Mouse (Mus musculus): ENCODE data around the gene Klrb1a. TPM values are rescaled to one million over a fixed set of nuclear protein-coding genes. Genes with fewer than 3 reads are reported as not detected.

The Klrb1a gene
- polyA plus RNA-seq, 1 experiment from 2014 or later: not detected

DNA sequence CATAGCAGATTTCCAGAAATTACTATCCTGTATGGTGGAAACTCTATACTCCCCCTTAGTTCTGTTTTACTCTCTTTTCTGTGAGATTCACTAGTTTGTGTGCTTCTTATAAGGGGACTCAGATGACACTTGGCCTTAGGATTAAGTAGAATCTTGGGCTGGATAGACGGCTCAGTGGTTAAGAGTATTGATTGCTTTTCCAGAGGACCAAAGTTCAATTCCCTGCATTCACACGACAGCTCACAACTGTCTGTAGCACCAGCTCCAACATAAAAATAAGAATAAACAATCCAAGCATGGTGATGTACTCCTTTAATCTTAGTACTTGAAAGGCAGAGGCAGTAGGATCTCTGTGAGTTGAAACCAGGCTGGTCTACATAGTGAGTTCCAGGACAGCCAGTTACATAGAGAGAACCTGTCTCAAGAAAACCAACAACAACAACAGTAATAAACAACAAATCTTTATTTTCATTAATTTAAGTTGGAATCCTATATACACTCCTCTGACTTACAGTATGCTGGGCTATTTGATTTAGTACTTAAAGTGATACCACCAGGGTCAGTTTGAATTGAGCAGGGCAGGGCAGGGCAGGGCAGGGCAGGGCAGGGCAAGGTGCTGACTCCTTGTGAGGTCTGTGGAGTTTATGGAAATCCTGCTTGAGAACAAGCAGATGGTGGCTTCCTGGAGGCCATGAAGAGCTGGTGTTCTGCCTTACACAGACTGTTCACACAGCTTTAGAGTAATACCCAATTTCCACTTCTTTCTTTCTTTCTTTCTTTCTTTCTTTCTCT is 24.9 kb downstream of the Klrb1a start:
- Histone ChIP-seq H3K4me1 (0 out of 2 replicates have a peak, but pooled peaks cover 3% of the 10 kb centered on the region), H3K4me2 (no peak overlapping the region), H3K27me3 (no peaks in the 10 kb centered on the region), H3K27ac (no peak overlapping the region), H3K36me3 (no peaks in the 10 kb centered on the region), H3K4me3 (no peak overlapping the region), H3K9ac (no peak overlapping the region), H3K9me3 (no peaks in the 10 kb centered on the region)
- no peak for ATAC-seq (ENCODE audit: insufficient number of reproducible peaks, insufficient read depth, low FRiP score, low TSS enrichment, low read depth)
- WGBS: 64% methylated on average over 2 of the region's 2 CpGs

DNA sequence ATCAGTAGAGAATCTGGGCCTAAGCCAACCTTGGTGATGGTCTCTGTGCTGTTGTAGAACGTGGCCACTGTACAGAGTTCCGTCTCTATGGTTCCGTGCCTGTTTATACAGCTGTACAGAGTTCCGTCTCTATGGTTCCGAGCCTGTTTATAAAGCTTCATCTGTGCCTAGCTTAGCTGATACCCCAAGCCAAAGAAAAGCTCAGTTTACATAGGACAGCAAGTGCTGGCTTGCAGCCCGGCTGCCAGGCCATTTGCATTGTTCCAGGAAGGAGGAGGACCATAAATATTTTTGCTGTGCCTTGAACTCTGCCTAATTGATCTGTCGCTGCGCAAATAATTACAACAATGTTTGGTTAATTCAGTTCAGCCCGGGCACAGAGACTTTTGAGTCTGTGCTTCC is 26.2 kb downstream of the Klrb1a start:
- Histone ChIP-seq H3K4me1 (0 out of 2 replicates have a peak, but pooled peaks cover 3% of the 10 kb centered on the region), H3K36me3 (no peaks in the 10 kb centered on the region), H3K27ac (peak overlapping the region; percentile 51; the same call in 1 of the 2 replicates), H3K27me3 (no peaks in the 10 kb centered on the region), H3K4me2 (peak overlapping the region; percentile 58), H3K4me3 (peak overlapping the region; percentile 36), H3K9me3 (no peaks in the 10 kb centered on the region), H3K9ac (0 out of 2 replicates have a peak overlapping the region, but pooled peaks have one; percentile 22)
- 15% methylated on average over 9 of the region's 9 CpGs for WGBS
- ATAC-seq (ENCODE audit: insufficient number of reproducible peaks, insufficient read depth, low FRiP score, low TSS enrichment, low read depth): peak; percentile 89

DNA sequence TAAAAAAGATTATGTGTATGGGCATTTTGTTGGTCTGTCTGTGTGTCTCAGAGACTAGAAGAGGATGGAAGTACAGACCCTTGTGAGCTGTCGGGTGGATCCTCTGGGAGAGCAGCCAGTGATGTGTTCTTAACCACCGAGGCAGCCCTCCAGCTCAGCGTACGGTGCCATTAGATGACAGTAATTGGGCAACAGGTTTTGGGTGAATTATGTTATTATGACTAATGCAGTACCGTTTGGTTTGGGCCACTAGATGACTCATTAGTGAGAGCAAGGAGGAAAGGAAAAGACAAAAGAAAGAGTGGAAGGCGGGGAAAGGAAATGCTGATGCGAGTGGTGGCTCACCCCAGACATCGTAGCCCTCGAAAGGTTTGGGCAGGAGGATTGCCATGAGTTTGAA is 28.7 kb downstream of the Klrb1a start:
- 0 out of 2 replicates have a peak, but pooled peaks cover 3% of the 10 kb centered on the region for H3K4me1 ChIP-seq
- no peaks in the 10 kb centered on the region for H3K27me3 ChIP-seq
- no peak overlapping the region for H3K4me3 ChIP-seq
- H3K36me3 ChIP-seq: no peaks in the 10 kb centered on the region
- H3K9ac ChIP-seq: no peak overlapping the region
- no peak overlapping the region for H3K27ac ChIP-seq
- no peaks in the 10 kb centered on the region for H3K9me3 ChIP-seq
- no peak for ATAC-seq (ENCODE audit: insufficient number of reproducible peaks, insufficient read depth, low FRiP score, low TSS enrichment, low read depth)
- 89% methylated on average over 9 of the region's 9 CpGs for WGBS
- no peak overlapping the region for H3K4me2 ChIP-seq

DNA sequence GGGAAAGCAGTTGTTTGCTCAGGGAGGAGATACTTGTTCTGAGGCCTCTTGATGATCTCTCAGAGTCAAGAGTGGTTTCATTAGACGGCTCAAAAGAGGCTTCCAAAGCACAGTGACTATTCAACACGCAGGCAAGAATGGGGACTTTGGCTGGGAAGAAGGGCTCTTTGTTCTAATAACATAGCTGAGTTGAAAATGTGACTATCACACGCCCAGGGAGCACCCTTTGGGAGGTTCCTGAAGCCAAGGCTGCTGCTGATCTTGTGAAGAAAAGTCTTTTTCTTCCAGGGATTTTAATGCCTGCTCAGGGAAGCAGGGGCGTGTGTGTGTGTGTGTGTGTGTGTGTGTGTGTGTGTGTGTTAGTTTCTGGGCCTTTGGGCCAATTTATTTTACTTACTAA is 33.9 kb downstream of the Klrb1a start:
- no peaks in the 10 kb centered on the region for H3K9me3 ChIP-seq
- WGBS: 28% methylated on average over 4 of the region's 4 CpGs

DNA sequence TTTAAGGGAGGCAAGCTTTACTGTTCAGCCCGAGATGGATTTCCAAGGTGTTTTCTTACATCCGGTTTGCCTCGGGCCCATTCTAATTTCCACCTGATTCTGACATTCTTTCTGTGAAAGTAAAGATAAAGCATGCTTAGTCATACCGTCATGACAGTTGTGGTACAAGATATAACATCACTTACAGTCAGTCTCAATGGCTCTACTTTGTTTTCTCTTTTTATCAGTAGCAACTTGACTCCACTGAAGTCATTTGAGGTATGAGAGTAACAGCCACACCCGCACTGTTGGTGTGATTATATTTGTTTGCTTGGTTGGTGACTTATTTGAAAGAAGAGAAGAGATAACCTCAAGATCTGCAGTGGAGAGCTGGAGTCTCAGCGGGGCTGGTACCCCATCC is 35.7 kb downstream of the Klrb1a start:
- 74% methylated on average over 6 of the region's 6 CpGs for WGBS
- no peaks in the 10 kb centered on the region for H3K4me1 ChIP-seq

More for the DNA sequence above, 33.9 kb downstream of the Klrb1a start:
- Histone ChIP-seq H3K36me3 (no peaks in the 10 kb centered on the region), H3K9ac (no peak overlapping the region), H3K27me3 (no peaks in the 10 kb centered on the region), H3K4me1 (no peaks in the 10 kb centered on the region), H3K27ac (no peak overlapping the region), H3K4me2 (no peak overlapping the region), H3K4me3 (no peak overlapping the region)
- no peak for ATAC-seq (ENCODE audit: insufficient number of reproducible peaks, insufficient read depth, low FRiP score, low TSS enrichment, low read depth)

DNA sequence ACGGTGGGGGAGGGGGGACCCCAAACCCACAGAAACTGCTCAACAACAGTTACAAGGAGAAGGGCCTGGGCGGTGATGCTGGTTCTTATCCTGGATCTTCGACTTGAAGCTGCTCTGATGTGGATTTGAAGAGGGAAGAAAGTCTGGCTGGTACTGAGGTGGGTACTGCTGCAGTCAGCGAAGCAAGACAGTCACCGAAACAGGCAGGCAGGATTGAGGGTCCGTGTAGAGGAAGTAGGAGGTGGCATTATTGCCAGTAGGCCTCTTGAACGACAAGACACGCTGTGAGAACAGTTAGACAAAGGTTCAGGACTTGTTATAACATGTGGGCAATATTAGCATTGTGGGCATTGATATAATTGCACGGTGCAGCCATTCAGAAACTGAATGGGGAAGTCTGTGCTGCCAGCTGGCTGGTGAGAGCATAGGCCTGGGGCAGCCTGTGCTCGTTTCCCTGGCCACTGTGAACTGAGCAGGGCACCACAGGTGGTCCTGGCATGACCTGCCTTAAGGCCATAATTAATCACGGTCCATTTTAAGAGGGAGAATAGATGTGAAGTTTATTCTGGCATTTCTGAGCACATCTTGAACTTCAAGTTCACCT is 37.6 kb downstream of the Klrb1a start:
- H3K9me3 ChIP-seq: no peaks in the 10 kb centered on the region
- H3K27me3 ChIP-seq: no peaks in the 10 kb centered on the region
- H3K4me1 ChIP-seq: no peaks in the 10 kb centered on the region
- no peak overlapping the region for H3K4me3 ChIP-seq
- no peak overlapping the region for H3K4me2 ChIP-seq
- H3K27ac ChIP-seq: no peak overlapping the region
- WGBS: 63% methylated on average over 11 of the region's 11 CpGs
- no peak for ATAC-seq (ENCODE audit: insufficient number of reproducible peaks, insufficient read depth, low FRiP score, low TSS enrichment, low read depth)
- no peak overlapping the region for H3K9ac ChIP-seq
- H3K36me3 ChIP-seq: no peaks in the 10 kb centered on the region

More for the DNA sequence above, 35.7 kb downstream of the Klrb1a start:
- H3K4me2 ChIP-seq: no peak overlapping the region
- H3K4me3 ChIP-seq: no peak overlapping the region
- no peak overlapping the region for H3K9ac ChIP-seq
- no peaks in the 10 kb centered on the region for H3K36me3 ChIP-seq
- ATAC-seq (ENCODE audit: insufficient number of reproducible peaks, insufficient read depth, low FRiP score, low TSS enrichment, low read depth): no peak
- H3K27me3 ChIP-seq: no peaks in the 10 kb centered on the region
- no peak overlapping the region for H3K27ac ChIP-seq
- H3K9me3 ChIP-seq: no peaks in the 10 kb centered on the region

- 27% methylated on average over 10 of the region's 10 CpGs for WGBS
- H3K27ac ChIP-seq: no peak overlapping the region
- H3K9ac ChIP-seq: no peak overlapping the region
- no peaks in the 10 kb centered on the region for H3K36me3 ChIP-seq
- no peaks in the 10 kb centered on the region for H3K4me1 ChIP-seq
- no peak overlapping the region for H3K4me3 ChIP-seq
- no peak overlapping the region for H3K4me2 ChIP-seq
- H3K27me3 ChIP-seq: no peaks in the 10 kb centered on the region
- ATAC-seq (ENCODE audit: insufficient number of reproducible peaks, insufficient read depth, low FRiP score, low TSS enrichment, low read depth): no peak
- no peaks in the 10 kb centered on the region for H3K9me3 ChIP-seq
Observed at GRCm38 (mm10) chr6:128584070-128584660, 39.2 kb downstream of the Klrb1a start.

DNA sequence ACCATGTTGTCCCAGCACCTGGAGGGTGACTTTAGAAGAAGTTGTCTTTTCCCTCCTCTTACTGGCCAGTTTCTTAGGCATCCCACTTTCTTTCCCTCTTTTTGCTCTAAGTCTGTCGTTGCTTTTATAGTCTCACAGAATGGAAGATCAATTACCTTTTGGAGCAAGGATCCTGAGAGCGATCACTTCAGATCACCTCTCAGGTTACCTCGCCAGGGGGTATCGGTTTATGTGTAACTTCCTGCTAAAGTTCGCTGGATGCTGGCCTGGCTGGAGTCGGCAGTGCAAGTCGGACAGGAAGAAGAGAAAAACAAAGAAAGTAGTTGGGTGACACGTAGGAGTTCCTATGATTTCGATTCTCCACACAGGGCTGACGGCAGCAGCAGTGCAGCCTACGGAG is 41.8 kb downstream of the Klrb1a start, which contains the start of gene A2ml1:
A2ml1 (minus strand) TSS at position 101 of the 400 bp plus-strand sequence.
- no peaks in the 10 kb centered on the region for H3K27me3 ChIP-seq
- no peak within 1 kb of the TSS for H3K4me3 ChIP-seq
- no peak for ATAC-seq (ENCODE audit: insufficient number of reproducible peaks, insufficient read depth, low FRiP score, low TSS enrichment, low read depth)

GRCm38 (mm10) chr6:128577301-128577700 is 46.0 kb downstream of the Klrb1a start:
- Histone ChIP-seq H3K4me3 (no peak overlapping the region), H3K9me3 (no peaks in the 10 kb centered on the region), H3K27me3 (no peaks in the 10 kb centered on the region), H3K36me3 (no peaks in the 10 kb centered on the region), H3K4me1 (no peaks in the 10 kb centered on the region), H3K9ac (no peak overlapping the region), H3K4me2 (no peak overlapping the region), H3K27ac (no peak overlapping the region)
- 75% methylated on average over 9 of the region's 9 CpGs for WGBS
- no peak for ATAC-seq (ENCODE audit: insufficient number of reproducible peaks, insufficient read depth, low FRiP score, low TSS enrichment, low read depth)

More for the DNA sequence above, 41.8 kb downstream of the Klrb1a start, which contains the start of gene A2ml1:
- Histone ChIP-seq H3K9ac (no peak within 1 kb of the TSS), H3K4me1 (no peaks in the 10 kb centered on the region), H3K4me2 (no peak within 1 kb of the TSS), H3K27ac (no peak within 1 kb of the TSS), H3K36me3 (no peaks in the 10 kb centered on the region), H3K9me3 (no peaks in the 10 kb centered on the region)
- 61% methylated on average over 11 of the region's 11 CpGs for WGBS

DNA sequence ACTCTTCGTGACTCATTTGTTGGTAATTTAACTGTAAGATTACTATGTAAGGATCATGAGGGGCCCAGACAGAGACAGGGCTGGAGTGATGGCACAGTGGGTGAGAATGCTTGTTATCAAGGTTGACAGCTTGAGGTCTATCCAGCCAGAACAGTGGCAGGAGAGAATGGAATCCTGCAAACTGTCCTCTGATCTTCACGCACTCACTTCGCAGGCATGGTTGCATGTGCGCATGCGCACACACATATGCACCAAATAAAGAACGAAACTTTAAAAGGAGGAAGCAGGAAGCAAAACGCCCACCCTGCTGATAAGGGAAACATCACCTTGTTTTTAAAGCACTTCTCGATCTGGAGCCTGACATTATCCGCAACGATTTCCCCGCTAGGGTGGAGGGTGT is 56.7 kb downstream of the Klrb1a start:
- H3K36me3 ChIP-seq: no peaks in the 10 kb centered on the region
- no peaks in the 10 kb centered on the region for H3K4me1 ChIP-seq
- WGBS: 92% methylated on average over 11 of the region's 11 CpGs
- H3K27ac ChIP-seq: no peak overlapping the region
- ATAC-seq (ENCODE audit: insufficient number of reproducible peaks, insufficient read depth, low FRiP score, low TSS enrichment, low read depth): no peak
- H3K27me3 ChIP-seq: no peaks in the 10 kb centered on the region
- H3K4me3 ChIP-seq: no peak overlapping the region
- H3K9ac ChIP-seq: no peak overlapping the region
- no peaks in the 10 kb centered on the region for H3K9me3 ChIP-seq
- H3K4me2 ChIP-seq: no peak overlapping the region
